Mouse (Mus musculus) embryonic fibroblast, embryonic 13.5 days (primary cell): ENCODE measurements at regions not wholly inside any gene's neighbourhood (a gene's known extent, or its start where the extent isn't known, plus 50 kb on each side); places are given as distances from the start of the nearest gene placed in this dataset.

Source experiments
- CTCF ChIP-seq: IDR thresholded peaks from 2 replicates; pipeline ENCODE4 v1.5.1; 2011; ENCODE audit warnings: mild to moderate bottlenecking, control low read depth, low read length, moderate library complexity, borderline replicate concordance; ENCODE audit not compliant: insufficient read depth
- POLR2A ChIP-seq: IDR thresholded peaks from 2 replicates; pipeline ENCODE4 v1.6.1; 2011; ENCODE audit warnings: low read depth, mild to moderate bottlenecking, control low read depth, low read length, moderate library complexity

DNA sequence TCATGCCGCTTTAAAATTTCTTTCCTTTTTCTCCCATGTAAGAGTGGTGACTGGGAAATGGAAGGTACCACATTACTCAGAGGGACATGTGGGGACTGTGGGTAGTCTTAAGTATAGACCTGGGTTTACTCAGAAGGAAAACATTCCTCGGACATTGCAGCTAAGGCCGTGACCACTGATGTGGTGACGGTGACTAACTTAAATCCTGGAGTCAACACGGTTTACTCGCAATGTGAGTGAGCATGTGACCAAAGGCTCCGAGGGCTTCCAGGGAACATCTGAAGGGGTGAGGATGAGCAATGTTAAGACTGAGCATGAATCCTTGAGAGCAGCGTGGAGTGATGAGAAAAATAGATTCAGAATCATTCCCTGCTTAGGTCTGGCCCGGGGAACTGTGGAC, 133.1 kb upstream of the Adamts5 start:
- TF ChIP-seq POLR2A (no peak), CTCF (no peak)
